Mouse (Mus musculus): ENCODE measurements around the gene Cish. TPM values are rescaled to one million over a fixed set of nuclear protein-coding genes. Genes with fewer than 3 reads are reported as not detected.
A peak's percentile ranks its signal among the peaks of the same experiment; 100 is the strongest.

The Cish gene
- 8.0 and 9.5 TPM in 2 replicates for polyA plus RNA-seq (2014; fragmentation: Nextera tagmentation; extraction: Ambion mirVana)

DNA sequence AAGGTAGTCTGAATTCAATTTTAAA lies at the start of gene Cish:
Gene Cish, plus strand, starts transcription at position 11 of the 25 bp plus-strand sequence.
- no peaks in the 10 kb centered on the region for H3K27me3 ChIP-seq (ENCODE audit: control insufficient read depth, insufficient read depth, low read length)
- H3K4me1 ChIP-seq (ENCODE audit: control insufficient read depth, insufficient read depth, low read length): peaks cover 18% of the 10 kb centered on the region; the same call in 1 of the 2 replicates
- ATAC-seq (ENCODE audit: insufficient number of reproducible peaks, insufficient read depth, low FRiP score, low read depth): no peak
- peak within 1 kb of the TSS; percentile 59; the same call in 1 of the 2 replicates for H3K27ac ChIP-seq (ENCODE audit: low read length)
- H3K4me2 ChIP-seq (replicated peaks; ENCODE audit: low read depth, low read length): peak within 1 kb of the TSS; percentile 73
- peak within 1 kb of the TSS; percentile 63 for H3K4me3 ChIP-seq (ENCODE audit: low read depth, low read length)
- peak within 1 kb of the TSS; percentile 59 for H3K9ac ChIP-seq (replicated peaks; ENCODE audit: low read depth, low read length)
- peaks cover under 1% of the 10 kb centered on the region; the same call in 1 of the 2 replicates for H3K36me3 ChIP-seq (ENCODE audit: control insufficient read depth, insufficient read depth, low read length)
- H3K9me3 ChIP-seq (ENCODE audit: control insufficient read depth, low read depth, low read length): no peaks in the 10 kb centered on the region

DNA sequence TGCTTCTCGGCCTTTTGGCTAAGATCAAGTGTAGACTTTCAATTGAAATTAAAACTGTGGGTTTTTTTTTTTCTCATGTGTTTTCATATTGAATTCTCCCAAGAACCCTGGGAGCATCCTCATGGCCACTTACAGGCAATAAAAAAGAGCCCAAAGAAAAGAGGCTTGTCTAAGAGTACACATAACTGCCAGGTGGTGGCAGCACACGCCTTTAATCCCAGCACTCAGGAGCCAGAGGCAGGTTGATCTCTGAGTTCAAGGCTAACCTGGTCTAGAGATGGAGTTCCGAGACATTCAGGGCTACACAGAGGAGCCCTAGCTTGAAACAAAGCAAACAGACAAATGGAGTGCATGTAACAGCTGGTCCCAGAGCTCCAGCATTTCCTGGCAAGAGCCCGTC lies 49.7 kb upstream of the Cish start:
- Histone ChIP-seq H3K36me3 (ENCODE audit: control insufficient read depth, insufficient read depth, low read length) (no peaks in the 10 kb centered on the region), H3K27ac (ENCODE audit: low read length) (no peak overlapping the region), H3K9me3 (ENCODE audit: control insufficient read depth, low read depth, low read length) (no peaks in the 10 kb centered on the region), H3K4me1 (ENCODE audit: control insufficient read depth, insufficient read depth, low read length) (no peaks in the 10 kb centered on the region), H3K4me2 (replicated peaks; ENCODE audit: low read depth, low read length) (no peak overlapping the region), H3K27me3 (ENCODE audit: control insufficient read depth, insufficient read depth, low read length) (no peaks in the 10 kb centered on the region), H3K9ac (replicated peaks; ENCODE audit: low read depth, low read length) (no peak overlapping the region), H3K4me3 (ENCODE audit: low read depth, low read length) (no peak overlapping the region)
- WGBS: 51% methylated on average over 4 of the region's 4 CpGs
- no peak for ATAC-seq (ENCODE audit: insufficient number of reproducible peaks, insufficient read depth, low FRiP score, low read depth)

DNA sequence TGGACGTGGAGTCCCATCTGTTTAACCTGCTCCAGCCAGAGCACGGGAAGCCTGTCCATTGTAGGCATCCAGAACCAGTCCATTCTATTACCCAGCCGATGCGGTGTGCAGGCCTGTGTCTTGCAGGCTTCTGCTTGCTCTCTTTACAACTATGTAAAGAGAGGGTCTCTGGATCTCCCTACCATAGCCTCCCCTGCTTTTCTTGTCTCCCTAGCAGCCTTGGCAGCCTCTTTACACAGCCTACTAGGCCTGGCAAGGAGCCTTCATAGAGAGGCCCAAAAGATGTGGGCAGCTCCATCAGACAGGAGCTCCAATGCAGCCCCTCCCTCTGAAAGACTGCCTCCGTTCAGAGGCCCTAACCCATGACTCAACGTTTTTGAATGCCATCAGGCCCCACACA lies 46.7 kb upstream of the Cish start:
- H3K4me2 ChIP-seq (replicated peaks; ENCODE audit: low read depth, low read length): no peak overlapping the region

DNA sequence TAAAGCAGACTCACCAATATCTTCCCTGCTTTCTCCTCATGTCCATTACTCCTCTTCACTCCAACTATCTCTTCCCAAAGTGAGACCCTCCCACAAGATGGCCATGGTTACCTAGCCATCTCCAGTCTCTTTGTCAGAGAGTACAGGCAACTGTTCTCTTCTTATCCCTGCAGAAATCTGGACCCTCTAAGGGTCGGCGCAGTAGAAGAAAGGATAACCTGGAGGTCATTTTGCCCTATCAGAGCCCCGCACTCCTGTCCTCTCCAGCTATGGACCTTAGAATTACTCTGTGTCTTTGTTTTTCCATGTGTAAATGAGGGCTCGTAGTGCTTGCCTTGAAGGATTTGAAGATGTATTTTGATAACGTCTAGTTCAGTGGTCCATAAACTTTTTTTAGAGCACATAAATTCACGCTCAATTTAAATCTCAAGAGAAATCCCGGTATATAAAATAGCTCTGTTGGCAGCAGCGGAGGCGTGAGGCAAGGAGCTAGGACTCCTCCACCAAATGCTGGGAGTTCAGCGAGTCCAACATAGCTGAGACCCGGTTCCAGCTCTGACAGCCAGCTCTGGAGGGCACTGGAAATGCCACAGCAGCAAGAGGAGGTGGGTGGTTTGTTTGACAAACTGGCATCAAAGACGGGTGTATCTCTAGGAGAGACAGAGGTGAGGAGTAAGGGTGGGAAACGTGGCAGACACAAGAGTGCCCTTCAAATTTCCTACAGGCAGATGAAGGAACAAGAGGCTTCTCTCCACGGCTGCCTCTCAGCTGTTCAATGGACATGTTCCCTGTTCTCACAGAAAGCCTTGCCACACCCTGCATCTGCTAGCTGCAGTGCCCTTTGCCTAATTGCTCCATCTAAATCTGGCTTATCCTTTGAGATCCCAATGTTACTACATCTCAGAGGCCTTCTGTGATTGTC lies 45.1 kb upstream of the Cish start:
- Histone ChIP-seq H3K4me2 (replicated peaks; ENCODE audit: low read depth, low read length) (no peak overlapping the region), H3K4me1 (ENCODE audit: control insufficient read depth, insufficient read depth, low read length) (no peaks in the 10 kb centered on the region)

More for the DNA sequence above, 46.7 kb upstream of the Cish start:
- ATAC-seq (ENCODE audit: insufficient number of reproducible peaks, insufficient read depth, low FRiP score, low read depth): no peak
- H3K4me3 ChIP-seq (ENCODE audit: low read depth, low read length): no peak overlapping the region
- no peak overlapping the region for H3K9ac ChIP-seq (replicated peaks; ENCODE audit: low read depth, low read length)
- H3K36me3 ChIP-seq (ENCODE audit: control insufficient read depth, insufficient read depth, low read length): no peaks in the 10 kb centered on the region
- no peaks in the 10 kb centered on the region for H3K27me3 ChIP-seq (ENCODE audit: control insufficient read depth, insufficient read depth, low read length)
- H3K9me3 ChIP-seq (ENCODE audit: control insufficient read depth, low read depth, low read length): no peaks in the 10 kb centered on the region
- no peak overlapping the region for H3K27ac ChIP-seq (ENCODE audit: low read length)
- WGBS: 69% methylated on average over 6 of the region's 6 CpGs
- no peaks in the 10 kb centered on the region for H3K4me1 ChIP-seq (ENCODE audit: control insufficient read depth, insufficient read depth, low read length)

DNA sequence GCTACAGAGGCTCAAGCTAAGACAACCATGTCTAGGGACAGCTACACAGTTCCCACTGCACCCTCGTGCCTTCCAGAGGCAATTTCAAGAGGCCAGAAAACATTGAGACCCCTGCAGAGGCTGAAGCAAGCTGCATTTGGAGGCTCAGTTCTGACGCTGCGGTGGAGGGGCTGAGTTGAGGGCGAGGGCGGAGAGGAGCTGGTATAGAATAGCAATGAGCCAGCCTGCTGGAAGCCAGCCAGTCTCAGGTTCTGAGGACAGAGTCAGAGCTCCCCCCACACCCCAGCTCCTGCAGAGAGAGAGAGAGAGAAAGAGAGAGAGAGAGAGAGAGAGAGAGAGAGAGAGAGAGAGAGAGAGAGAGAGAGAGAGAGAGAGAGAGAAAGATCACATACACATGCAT lies 43.7 kb upstream of the Cish start:
- H3K27ac ChIP-seq (ENCODE audit: low read length): no peak overlapping the region

More for the DNA sequence above, 45.1 kb upstream of the Cish start:
- no peak overlapping the region for H3K4me3 ChIP-seq (ENCODE audit: low read depth, low read length)
- no peaks in the 10 kb centered on the region for H3K27me3 ChIP-seq (ENCODE audit: control insufficient read depth, insufficient read depth, low read length)
- no peaks in the 10 kb centered on the region for H3K9me3 ChIP-seq (ENCODE audit: control insufficient read depth, low read depth, low read length)
- H3K27ac ChIP-seq (ENCODE audit: low read length): no peak overlapping the region
- no peak for ATAC-seq (ENCODE audit: insufficient number of reproducible peaks, insufficient read depth, low FRiP score, low read depth)
- H3K9ac ChIP-seq (replicated peaks; ENCODE audit: low read depth, low read length): no peak overlapping the region
- no peaks in the 10 kb centered on the region for H3K36me3 ChIP-seq (ENCODE audit: control insufficient read depth, insufficient read depth, low read length)
- WGBS: 79% methylated on average over 14 of the region's 14 CpGs

DNA sequence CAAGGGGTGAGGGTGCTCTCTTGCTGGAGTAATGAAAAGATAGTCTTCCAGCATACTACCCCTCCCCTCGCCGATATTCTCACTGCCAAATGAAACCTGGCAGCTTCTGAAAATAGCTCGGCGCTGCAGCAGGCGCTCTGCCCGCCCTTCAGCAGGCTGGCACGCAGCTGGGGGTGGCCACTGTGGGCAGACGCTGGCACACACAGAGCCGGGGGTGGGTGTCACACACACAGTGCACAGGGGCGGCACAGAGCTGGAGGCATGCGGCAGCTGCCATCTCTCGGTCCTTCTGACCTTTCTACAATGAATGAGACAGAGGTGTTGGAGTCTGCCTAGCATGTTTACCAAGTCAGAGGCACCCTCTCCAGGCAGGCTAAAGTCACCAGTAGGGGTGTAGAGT lies 41.4 kb upstream of the Cish start:
- H3K9ac ChIP-seq (replicated peaks; ENCODE audit: low read depth, low read length): no peak overlapping the region
- no peak for ATAC-seq (ENCODE audit: insufficient number of reproducible peaks, insufficient read depth, low FRiP score, low read depth)
- no peak overlapping the region for H3K4me3 ChIP-seq (ENCODE audit: low read depth, low read length)
- no peaks in the 10 kb centered on the region for H3K36me3 ChIP-seq (ENCODE audit: control insufficient read depth, insufficient read depth, low read length)
- H3K9me3 ChIP-seq (ENCODE audit: control insufficient read depth, low read depth, low read length): no peaks in the 10 kb centered on the region
- WGBS: 70% methylated on average over 12 of the region's 12 CpGs
- H3K27me3 ChIP-seq (ENCODE audit: control insufficient read depth, insufficient read depth, low read length): no peaks in the 10 kb centered on the region
- H3K4me1 ChIP-seq (ENCODE audit: control insufficient read depth, insufficient read depth, low read length): no peaks in the 10 kb centered on the region
- H3K27ac ChIP-seq (ENCODE audit: low read length): no peak overlapping the region
- no peak overlapping the region for H3K4me2 ChIP-seq (replicated peaks; ENCODE audit: low read depth, low read length)

More for the DNA sequence above, 43.7 kb upstream of the Cish start:
- 17% methylated on average over 5 of the region's 5 CpGs for WGBS
- no peaks in the 10 kb centered on the region for H3K4me1 ChIP-seq (ENCODE audit: control insufficient read depth, insufficient read depth, low read length)
- no peak overlapping the region for H3K4me2 ChIP-seq (replicated peaks; ENCODE audit: low read depth, low read length)
- no peaks in the 10 kb centered on the region for H3K36me3 ChIP-seq (ENCODE audit: control insufficient read depth, insufficient read depth, low read length)
- H3K4me3 ChIP-seq (ENCODE audit: low read depth, low read length): no peak overlapping the region
- H3K9me3 ChIP-seq (ENCODE audit: control insufficient read depth, low read depth, low read length): no peaks in the 10 kb centered on the region
- no peak for ATAC-seq (ENCODE audit: insufficient number of reproducible peaks, insufficient read depth, low FRiP score, low read depth)
- no peaks in the 10 kb centered on the region for H3K27me3 ChIP-seq (ENCODE audit: control insufficient read depth, insufficient read depth, low read length)
- H3K9ac ChIP-seq (replicated peaks; ENCODE audit: low read depth, low read length): no peak overlapping the region

DNA sequence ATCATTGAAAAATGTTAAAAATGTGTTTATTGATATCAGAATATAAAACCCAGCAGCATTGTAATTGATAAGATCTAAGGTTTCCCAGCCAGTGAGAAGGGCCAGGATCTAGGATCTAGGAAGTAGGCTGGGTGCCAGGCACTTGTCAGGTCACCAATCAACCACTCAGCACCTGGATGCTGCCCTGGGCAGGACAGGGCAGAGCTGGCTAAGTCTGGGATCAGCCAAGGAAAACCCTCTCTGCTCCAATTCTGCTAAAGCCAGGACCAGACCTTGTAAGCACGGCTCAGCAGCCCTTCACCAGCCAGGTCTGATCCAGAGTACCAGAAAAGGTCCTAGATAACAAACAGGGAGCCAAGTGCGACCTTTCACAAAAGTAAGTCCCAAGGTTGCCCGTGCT lies 40.9 kb upstream of the Cish start:
- H3K4me3 ChIP-seq (ENCODE audit: low read depth, low read length): no peak overlapping the region
- H3K36me3 ChIP-seq (ENCODE audit: control insufficient read depth, insufficient read depth, low read length): no peaks in the 10 kb centered on the region
- no peaks in the 10 kb centered on the region for H3K9me3 ChIP-seq (ENCODE audit: control insufficient read depth, low read depth, low read length)
- H3K4me1 ChIP-seq (ENCODE audit: control insufficient read depth, insufficient read depth, low read length): no peaks in the 10 kb centered on the region
- no peak overlapping the region for H3K27ac ChIP-seq (ENCODE audit: low read length)
- H3K27me3 ChIP-seq (ENCODE audit: control insufficient read depth, insufficient read depth, low read length): no peaks in the 10 kb centered on the region
- H3K4me2 ChIP-seq (replicated peaks; ENCODE audit: low read depth, low read length): no peak overlapping the region
- WGBS: 90% methylated on average over 3 of the region's 3 CpGs
- no peak for ATAC-seq (ENCODE audit: insufficient number of reproducible peaks, insufficient read depth, low FRiP score, low read depth)
- no peak overlapping the region for H3K9ac ChIP-seq (replicated peaks; ENCODE audit: low read depth, low read length)

DNA sequence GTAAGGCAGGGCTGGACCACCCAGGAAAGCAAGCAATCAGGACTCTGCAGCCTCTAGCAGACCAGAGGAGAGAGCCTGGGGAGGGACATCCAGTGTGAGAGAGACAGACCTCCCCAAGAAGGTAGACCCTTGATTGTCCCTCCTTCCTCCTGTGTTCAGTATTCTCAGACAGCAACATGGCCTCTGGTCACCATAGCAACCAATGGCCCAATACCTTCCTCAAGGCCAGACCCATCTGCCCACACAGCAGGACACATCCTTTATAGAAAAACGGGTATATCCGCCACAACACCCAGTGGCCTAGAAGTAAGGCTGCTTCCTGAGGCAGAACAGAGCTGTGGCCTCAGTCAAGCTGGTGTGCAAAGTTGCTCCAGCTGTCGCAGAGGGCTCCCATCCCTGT lies 40.2 kb upstream of the Cish start:
- Histone ChIP-seq H3K27me3 (ENCODE audit: control insufficient read depth, insufficient read depth, low read length) (no peaks in the 10 kb centered on the region), H3K27ac (ENCODE audit: low read length) (no peak overlapping the region), H3K36me3 (ENCODE audit: control insufficient read depth, insufficient read depth, low read length) (no peaks in the 10 kb centered on the region), H3K4me2 (replicated peaks; ENCODE audit: low read depth, low read length) (no peak overlapping the region), H3K4me3 (ENCODE audit: low read depth, low read length) (no peak overlapping the region), H3K4me1 (ENCODE audit: control insufficient read depth, insufficient read depth, low read length) (no peaks in the 10 kb centered on the region), H3K9ac (replicated peaks; ENCODE audit: low read depth, low read length) (no peak overlapping the region), H3K9me3 (ENCODE audit: control insufficient read depth, low read depth, low read length) (no peaks in the 10 kb centered on the region)
- ATAC-seq (ENCODE audit: insufficient number of reproducible peaks, insufficient read depth, low FRiP score, low read depth): no peak
- 58% methylated on average over 3 of the region's 3 CpGs for WGBS

DNA sequence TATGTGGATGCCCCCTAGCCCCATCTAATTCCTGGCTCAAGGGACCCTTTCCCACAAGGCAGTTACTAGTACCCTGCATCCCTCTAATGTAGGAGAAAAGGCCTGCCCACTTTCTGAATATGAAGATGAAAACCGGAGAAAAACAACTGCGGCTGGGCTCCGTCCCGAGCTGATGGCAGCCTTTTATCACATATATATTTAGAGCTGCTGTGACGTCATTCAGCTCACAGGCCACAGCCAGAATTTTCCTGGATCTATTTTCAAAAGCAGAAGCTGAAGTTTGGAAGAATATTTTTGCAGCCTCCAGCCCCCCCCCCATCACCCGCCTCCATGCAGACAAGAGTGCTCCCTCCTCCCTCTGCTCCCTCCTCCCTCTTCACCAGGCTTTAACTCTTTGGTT lies 36.3 kb upstream of the Cish start:
- no peak overlapping the region for H3K4me2 ChIP-seq (replicated peaks; ENCODE audit: low read depth, low read length)

More for the DNA sequence above, 36.3 kb upstream of the Cish start:
- Histone ChIP-seq H3K9ac (replicated peaks; ENCODE audit: low read depth, low read length) (no peak overlapping the region), H3K36me3 (ENCODE audit: control insufficient read depth, insufficient read depth, low read length) (no peaks in the 10 kb centered on the region), H3K27ac (ENCODE audit: low read length) (no peak overlapping the region), H3K4me3 (ENCODE audit: low read depth, low read length) (no peak overlapping the region), H3K9me3 (ENCODE audit: control insufficient read depth, low read depth, low read length) (no peaks in the 10 kb centered on the region), H3K4me1 (ENCODE audit: control insufficient read depth, insufficient read depth, low read length) (no peaks in the 10 kb centered on the region), H3K27me3 (ENCODE audit: control insufficient read depth, insufficient read depth, low read length) (no peaks in the 10 kb centered on the region)
- ATAC-seq (ENCODE audit: insufficient number of reproducible peaks, insufficient read depth, low FRiP score, low read depth): no peak
- WGBS: 51% methylated on average over 6 of the region's 6 CpGs

Data from stomach, embryonic 14.5 days (tissue).